Mouse (Mus musculus): ENCODE results near the gene Erc2. TPM values are rescaled to one million over a fixed set of nuclear protein-coding genes. Genes with fewer than 3 reads are reported as not detected.

Gene Erc2
- polyA plus RNA-seq, 1 experiment from 2014 or later: 83.8 TPM

GRCm38 (mm10) chr14:27808080-27808479 lies 185.9 kb downstream of the Erc2 start:
- Histone ChIP-seq H3K27me3 (ENCODE audit: control insufficient read depth, insufficient read depth, low read length) (no peaks in the 10 kb centered on the region), H3K36me3 (replicated peaks; ENCODE audit: control insufficient read depth, insufficient read depth) (no peaks in the 10 kb centered on the region), H3K4me2 (replicated peaks) (no peak overlapping the region), H3K9ac (no peak overlapping the region), H3K27ac (no peak overlapping the region), H3K4me1 (replicated peaks; ENCODE audit: control insufficient read depth, insufficient read depth, low read length) (peaks cover 3% of the 10 kb centered on the region; the same call in 1 of the 2 replicates), H3K9me3 (ENCODE audit: control insufficient read depth, low read length) (no peaks in the 10 kb centered on the region), H3K4me3 (replicated peaks; ENCODE audit: low read length) (no peak overlapping the region)
- WGBS: 2% methylated on average over 9 of the region's 9 CpGs
- DNase-seq (ENCODE audit: low spot score) (peak; percentile 91), ATAC-seq (ENCODE audit: low FRiP score) (no peak)

GRCm38 (mm10) chr14:27808523-27809114 lies 186.4 kb downstream of the Erc2 start:
- Histone ChIP-seq H3K9me3 (ENCODE audit: control insufficient read depth, low read length) (no peaks in the 10 kb centered on the region), H3K36me3 (replicated peaks; ENCODE audit: control insufficient read depth, insufficient read depth) (no peaks in the 10 kb centered on the region)
- 74% methylated on average over 10 of the region's 10 CpGs for WGBS

GRCm38 (mm10) chr14:27810790-27811189 lies 188.6 kb downstream of the Erc2 start:
- 23% methylated on average over 7 of the region's 7 CpGs for WGBS
- Histone ChIP-seq H3K9me3 (ENCODE audit: control insufficient read depth, low read length) (no peaks in the 10 kb centered on the region), H3K36me3 (replicated peaks; ENCODE audit: control insufficient read depth, insufficient read depth) (no peaks in the 10 kb centered on the region), H3K4me3 (replicated peaks; ENCODE audit: low read length) (no peak overlapping the region), H3K4me1 (replicated peaks; ENCODE audit: control insufficient read depth, insufficient read depth, low read length) (peaks cover 3% of the 10 kb centered on the region; the same call in 1 of the 2 replicates), H3K27ac (no peak overlapping the region), H3K27me3 (ENCODE audit: control insufficient read depth, insufficient read depth, low read length) (no peaks in the 10 kb centered on the region), H3K4me2 (replicated peaks) (no peak overlapping the region), H3K9ac (no peak overlapping the region)
- DNase-seq (ENCODE audit: low spot score) (no peak), ATAC-seq (ENCODE audit: low FRiP score) (0 out of 2 replicates have a peak, but pooled peaks have one; percentile 24)

More at GRCm38 (mm10) chr14:27808523-27809114, 186.4 kb downstream of the Erc2 start:
- DNase-seq (ENCODE audit: low spot score): no peak
- Histone ChIP-seq H3K4me1 (replicated peaks; ENCODE audit: control insufficient read depth, insufficient read depth, low read length) (peaks cover 3% of the 10 kb centered on the region; the same call in 1 of the 2 replicates), H3K27me3 (ENCODE audit: control insufficient read depth, insufficient read depth, low read length) (no peaks in the 10 kb centered on the region), H3K27ac (no peak overlapping the region), H3K4me3 (replicated peaks; ENCODE audit: low read length) (no peak overlapping the region), H3K4me2 (replicated peaks) (no peak overlapping the region), H3K9ac (no peak overlapping the region)
- ATAC-seq (ENCODE audit: low FRiP score): no peak

GRCm38 (mm10) chr14:27811649-27812048 lies 189.4 kb downstream of the Erc2 start:
- Histone ChIP-seq H3K27ac (no peak overlapping the region), H3K4me2 (replicated peaks) (no peak overlapping the region), H3K4me3 (replicated peaks; ENCODE audit: low read length) (no peak overlapping the region), H3K4me1 (replicated peaks; ENCODE audit: control insufficient read depth, insufficient read depth, low read length) (peaks cover 3% of the 10 kb centered on the region; the same call in 1 of the 2 replicates), H3K9me3 (ENCODE audit: control insufficient read depth, low read length) (no peaks in the 10 kb centered on the region), H3K36me3 (replicated peaks; ENCODE audit: control insufficient read depth, insufficient read depth) (no peaks in the 10 kb centered on the region), H3K27me3 (ENCODE audit: control insufficient read depth, insufficient read depth, low read length) (no peaks in the 10 kb centered on the region), H3K9ac (no peak overlapping the region)
- DNase-seq (ENCODE audit: low spot score): no peak
- WGBS: 89% methylated on average over 3 of the region's 3 CpGs
- no peak for ATAC-seq (ENCODE audit: low FRiP score)

- no peaks in the 10 kb centered on the region for H3K36me3 ChIP-seq (replicated peaks; ENCODE audit: control insufficient read depth, insufficient read depth)
- ATAC-seq (ENCODE audit: low FRiP score) (no peak), DNase-seq (ENCODE audit: low spot score) (no peak)
- H3K4me2 ChIP-seq (replicated peaks): no peak overlapping the region
- WGBS: 76% methylated on average over 6 of the region's 6 CpGs
- H3K27ac ChIP-seq: no peak overlapping the region
- H3K4me1 ChIP-seq (replicated peaks; ENCODE audit: control insufficient read depth, insufficient read depth, low read length): peaks cover 3% of the 10 kb centered on the region; the same call in 1 of the 2 replicates
- H3K4me3 ChIP-seq (replicated peaks; ENCODE audit: low read length): no peak overlapping the region
- no peaks in the 10 kb centered on the region for H3K27me3 ChIP-seq (ENCODE audit: control insufficient read depth, insufficient read depth, low read length)
- no peak overlapping the region for H3K9ac ChIP-seq
- H3K9me3 ChIP-seq (ENCODE audit: control insufficient read depth, low read length): no peaks in the 10 kb centered on the region
Measured at GRCm38 (mm10) chr14:27815739-27816138, 193.5 kb downstream of the Erc2 start.

GRCm38 (mm10) chr14:27818986-27819385 lies 196.8 kb downstream of the Erc2 start:
- H3K4me1 ChIP-seq (replicated peaks; ENCODE audit: control insufficient read depth, insufficient read depth, low read length): 0 out of 2 replicates have a peak, but pooled peaks cover 3% of the 10 kb centered on the region
- DNase-seq (ENCODE audit: low spot score): no peak
- no peak overlapping the region for H3K27ac ChIP-seq
- H3K9ac ChIP-seq: no peak overlapping the region
- no peak overlapping the region for H3K4me3 ChIP-seq (replicated peaks; ENCODE audit: low read length)
- H3K9me3 ChIP-seq (ENCODE audit: control insufficient read depth, low read length): no peaks in the 10 kb centered on the region
- H3K36me3 ChIP-seq (replicated peaks; ENCODE audit: control insufficient read depth, insufficient read depth): no peaks in the 10 kb centered on the region
- no peaks in the 10 kb centered on the region for H3K27me3 ChIP-seq (ENCODE audit: control insufficient read depth, insufficient read depth, low read length)
- WGBS: 94% methylated on average over 5 of the region's 5 CpGs
- no peak for ATAC-seq (ENCODE audit: low FRiP score)
- no peak overlapping the region for H3K4me2 ChIP-seq (replicated peaks)

- Histone ChIP-seq H3K4me1 (replicated peaks; ENCODE audit: control insufficient read depth, insufficient read depth, low read length) (0 out of 2 replicates have a peak, but pooled peaks cover 3% of the 10 kb centered on the region), H3K4me2 (replicated peaks) (no peak overlapping the region), H3K27me3 (ENCODE audit: control insufficient read depth, insufficient read depth, low read length) (no peaks in the 10 kb centered on the region), H3K4me3 (replicated peaks; ENCODE audit: low read length) (no peak overlapping the region), H3K9ac (no peak overlapping the region), H3K36me3 (replicated peaks; ENCODE audit: control insufficient read depth, insufficient read depth) (no peaks in the 10 kb centered on the region), H3K27ac (no peak overlapping the region; the same call in 1 of the 2 replicates), H3K9me3 (ENCODE audit: control insufficient read depth, low read length) (no peaks in the 10 kb centered on the region)
- DNase-seq (ENCODE audit: low spot score) (no peak), ATAC-seq (ENCODE audit: low FRiP score) (no peak)
Measured at GRCm38 (mm10) chr14:27821801-27822200, 199.6 kb downstream of the Erc2 start.

- Histone ChIP-seq H3K9ac (no peak overlapping the region), H3K27me3 (ENCODE audit: control insufficient read depth, insufficient read depth, low read length) (no peaks in the 10 kb centered on the region), H3K4me1 (replicated peaks; ENCODE audit: control insufficient read depth, insufficient read depth, low read length) (0 out of 2 replicates have a peak, but pooled peaks cover 3% of the 10 kb centered on the region), H3K9me3 (ENCODE audit: control insufficient read depth, low read length) (no peaks in the 10 kb centered on the region), H3K4me2 (replicated peaks) (no peak overlapping the region), H3K27ac (no peak overlapping the region), H3K4me3 (replicated peaks; ENCODE audit: low read length) (no peak overlapping the region), H3K36me3 (replicated peaks; ENCODE audit: control insufficient read depth, insufficient read depth) (no peaks in the 10 kb centered on the region)
- WGBS: 91% methylated on average over 6 of the region's 6 CpGs
- DNase-seq (ENCODE audit: low spot score): no peak
- ATAC-seq (ENCODE audit: low FRiP score): no peak
Measured at GRCm38 (mm10) chr14:27822566-27822965, 200.3 kb downstream of the Erc2 start.

- 76% methylated on average over 3 of the region's 3 CpGs for WGBS
- H3K4me2 ChIP-seq (replicated peaks): no peak overlapping the region
- H3K9ac ChIP-seq: no peak overlapping the region
- no peaks in the 10 kb centered on the region for H3K36me3 ChIP-seq (replicated peaks; ENCODE audit: control insufficient read depth, insufficient read depth)
- no peak for ATAC-seq (ENCODE audit: low FRiP score)
- H3K27ac ChIP-seq: no peak overlapping the region
- no peak overlapping the region for H3K4me3 ChIP-seq (replicated peaks; ENCODE audit: low read length)
- no peaks in the 10 kb centered on the region for H3K27me3 ChIP-seq (ENCODE audit: control insufficient read depth, insufficient read depth, low read length)
- 0 out of 2 replicates have a peak, but pooled peaks cover 3% of the 10 kb centered on the region for H3K4me1 ChIP-seq (replicated peaks; ENCODE audit: control insufficient read depth, insufficient read depth, low read length)
- no peak for DNase-seq (ENCODE audit: low spot score)
- H3K9me3 ChIP-seq (ENCODE audit: control insufficient read depth, low read length): no peaks in the 10 kb centered on the region
Measured at GRCm38 (mm10) chr14:27823048-27823447, 200.8 kb downstream of the Erc2 start.
